Mouse (Mus musculus): ENCODE results near the gene Mrtfa.

Mrtfa gene

GRCm38 (mm10) chr15:81190630-81191178 lies at the start of gene Mrtfa:
Mrtfa (minus strand) TSS chr15:81190757.
- DNase-seq (ENCODE audit: low read depth, low spot score), result peak; percentile 100

- DNase-seq (ENCODE audit: low read depth, low spot score), result no peak
These were observed 49.3 kb upstream of the Mrtfa start for GRCm38 (mm10) chr15:81239794-81240343.

- DNase-seq (ENCODE audit: low read depth, low spot score), result no peak
These were observed 48.7 kb upstream of the Mrtfa start for GRCm38 (mm10) chr15:81239261-81239660.

- DNase-seq (ENCODE audit: low read depth, low spot score), result no peak
These were observed 46.9 kb upstream of the Mrtfa start for GRCm38 (mm10) chr15:81237471-81237870.

- DNase-seq (ENCODE audit: low read depth, low spot score), result no peak
These were observed 45.5 kb upstream of the Mrtfa start for GRCm38 (mm10) chr15:81236062-81236461.

GRCm38 (mm10) chr15:81235086-81235920 lies 44.7 kb upstream of the Mrtfa start, which contains the start of gene Mchr1:
Mchr1 (plus strand) TSS chr15:81235499.
- DNase-seq (ENCODE audit: low read depth, low spot score), result peak; percentile 49

GRCm38 (mm10) chr15:81231325-81231724 lies 40.8 kb upstream of the Mrtfa start:
- DNase-seq (ENCODE audit: low read depth, low spot score), result no peak

GRCm38 (mm10) chr15:81229791-81230190 lies 39.2 kb upstream of the Mrtfa start:
- no peak for DNase-seq (ENCODE audit: low read depth, low spot score)

- DNase-seq (ENCODE audit: low read depth, low spot score), result no peak
These were observed 37.7 kb upstream of the Mrtfa start for GRCm38 (mm10) chr15:81228258-81228657.

GRCm38 (mm10) chr15:81227275-81227674 lies 36.7 kb upstream of the Mrtfa start:
- no peak for DNase-seq (ENCODE audit: low read depth, low spot score)

GRCm38 (mm10) chr15:81226796-81227195 lies 36.2 kb upstream of the Mrtfa start:
- no peak for DNase-seq (ENCODE audit: low read depth, low spot score)

GRCm38 (mm10) chr15:81225732-81226131 lies 35.2 kb upstream of the Mrtfa start:
- no peak for DNase-seq (ENCODE audit: low read depth, low spot score)

- no peak for DNase-seq (ENCODE audit: low read depth, low spot score)
These were observed 34.5 kb upstream of the Mrtfa start for GRCm38 (mm10) chr15:81225016-81225415.

GRCm38 (mm10) chr15:81221446-81221845 lies 30.9 kb upstream of the Mrtfa start:
- no peak for DNase-seq (ENCODE audit: low read depth, low spot score)

- peak; percentile 90 for DNase-seq (ENCODE audit: low read depth, low spot score)
These were observed 29.5 kb upstream of the Mrtfa start for GRCm38 (mm10) chr15:81220051-81220450.

- no peak for DNase-seq (ENCODE audit: low read depth, low spot score)
These were observed 28.5 kb upstream of the Mrtfa start for GRCm38 (mm10) chr15:81219054-81219453.

- DNase-seq (ENCODE audit: low read depth, low spot score), result no peak
These were observed 26.5 kb upstream of the Mrtfa start for GRCm38 (mm10) chr15:81216906-81217653.

GRCm38 (mm10) chr15:81212976-81213375 lies 22.4 kb upstream of the Mrtfa start:
- peak; percentile 48 for DNase-seq (ENCODE audit: low read depth, low spot score)

GRCm38 (mm10) chr15:81210496-81210895 lies 19.9 kb upstream of the Mrtfa start:
- no peak for DNase-seq (ENCODE audit: low read depth, low spot score)

GRCm38 (mm10) chr15:81202462-81202861 lies 11.9 kb upstream of the Mrtfa start:
- DNase-seq (ENCODE audit: low read depth, low spot score), result peak; percentile 57

- DNase-seq (ENCODE audit: low read depth, low spot score), result peak; percentile 80
These were observed 8.9 kb upstream of the Mrtfa start for GRCm38 (mm10) chr15:81199372-81199959.

GRCm38 (mm10) chr15:81198447-81198846 lies 7.9 kb upstream of the Mrtfa start:
- peak; percentile 56 for DNase-seq (ENCODE audit: low read depth, low spot score)
